Mouse (Mus musculus) stomach, postnatal 0 days (tissue): Measurements from ENCODE around the gene Rnf38.

Experiments
- CTCF ChIP-seq: IDR thresholded peaks from 2 replicates; pipeline ENCODE4 v1.5.1; 2016; ENCODE audit warnings: antibody characterized with exemption, low read depth, mild to moderate bottlenecking, moderate library complexity
- EP300 ChIP-seq: optimal IDR thresholded peaks from 2 replicates; pipeline ENCODE3; 2016; ENCODE audit warnings: antibody characterized with exemption

- TF ChIP-seq CTCF, result no peak
- TF ChIP-seq EP300, result no peak
Observed at GRCm38 (mm10) chr4:44183862-44184261, 49.7 kb downstream of the Rnf38 start.
